Mouse (Mus musculus): ENCODE results near the gene Lelp1. TPM values are rescaled to one million over a fixed set of nuclear protein-coding genes. Genes with fewer than 3 reads are reported as not detected.

Lelp1 gene
- not detected in 2 replicates for polyA plus RNA-seq (2014; fragmentation: Nextera tagmentation; extraction: Ambion mirVana)

GRCm38 (mm10) chr3:92142644-92143043, at the start of gene Lelp1:
Gene Lelp1 (minus strand): TSS chr3:92142744.
- Histone ChIP-seq H3K27ac (ENCODE audit: low read depth, low read length) (no peak within 1 kb of the TSS), H3K4me2 (ENCODE audit: low read depth, low read length) (no peak within 1 kb of the TSS), H3K9ac (replicated peaks; ENCODE audit: low read depth, low read length) (no peak within 1 kb of the TSS), H3K9me3 (ENCODE audit: control insufficient read depth, low read length) (no peaks in the 10 kb centered on the region), H3K4me1 (ENCODE audit: control insufficient read depth, insufficient read depth, low read length) (no peaks in the 10 kb centered on the region), H3K36me3 (ENCODE audit: control insufficient read depth, insufficient read depth, low read length) (no peaks in the 10 kb centered on the region), H3K27me3 (ENCODE audit: control insufficient read depth, insufficient read depth, low read length) (no peaks in the 10 kb centered on the region), H3K4me3 (ENCODE audit: low read depth, low read length) (no peak within 1 kb of the TSS)
- no peak for ATAC-seq (ENCODE audit: low read depth)
- 89% methylated on average over 1 of the region's 1 CpGs for WGBS

- no peak overlapping the region for H3K4me2 ChIP-seq (ENCODE audit: low read depth, low read length)
- no peak for ATAC-seq (ENCODE audit: low read depth)
- WGBS, result 94% methylated on average over 1 of the region's 1 CpGs
- H3K4me1 ChIP-seq (ENCODE audit: control insufficient read depth, insufficient read depth, low read length), result no peaks in the 10 kb centered on the region
- H3K27me3 ChIP-seq (ENCODE audit: control insufficient read depth, insufficient read depth, low read length), result no peaks in the 10 kb centered on the region
- H3K9me3 ChIP-seq (ENCODE audit: control insufficient read depth, low read length), result no peaks in the 10 kb centered on the region
- no peak overlapping the region for H3K9ac ChIP-seq (replicated peaks; ENCODE audit: low read depth, low read length)
- no peaks in the 10 kb centered on the region for H3K36me3 ChIP-seq (ENCODE audit: control insufficient read depth, insufficient read depth, low read length)
- H3K4me3 ChIP-seq (ENCODE audit: low read depth, low read length), result no peak overlapping the region
- no peak overlapping the region for H3K27ac ChIP-seq (ENCODE audit: low read depth, low read length)
Measured at GRCm38 (mm10) chr3:92176880-92177279, 34.3 kb upstream of the Lelp1 start.

- Histone ChIP-seq H3K36me3 (ENCODE audit: control insufficient read depth, insufficient read depth, low read length) (no peaks in the 10 kb centered on the region), H3K4me3 (ENCODE audit: low read depth, low read length) (no peak overlapping the region), H3K9me3 (ENCODE audit: control insufficient read depth, low read length) (no peaks in the 10 kb centered on the region)
Measured at GRCm38 (mm10) chr3:92169847-92170246, 27.3 kb upstream of the Lelp1 start.

GRCm38 (mm10) chr3:92153322-92153721, 10.8 kb upstream of the Lelp1 start:
- ATAC-seq (ENCODE audit: low read depth), result peak; percentile 50; the same call in 1 of the 2 replicates
- Histone ChIP-seq H3K36me3 (ENCODE audit: control insufficient read depth, insufficient read depth, low read length) (no peaks in the 10 kb centered on the region), H3K27me3 (ENCODE audit: control insufficient read depth, insufficient read depth, low read length) (no peaks in the 10 kb centered on the region), H3K4me1 (ENCODE audit: control insufficient read depth, insufficient read depth, low read length) (no peaks in the 10 kb centered on the region), H3K9me3 (ENCODE audit: control insufficient read depth, low read length) (no peaks in the 10 kb centered on the region), H3K9ac (replicated peaks; ENCODE audit: low read depth, low read length) (no peak overlapping the region), H3K27ac (ENCODE audit: low read depth, low read length) (no peak overlapping the region), H3K4me3 (ENCODE audit: low read depth, low read length) (no peak overlapping the region), H3K4me2 (ENCODE audit: low read depth, low read length) (no peak overlapping the region)

More at GRCm38 (mm10) chr3:92169847-92170246, 27.3 kb upstream of the Lelp1 start:
- H3K27me3 ChIP-seq (ENCODE audit: control insufficient read depth, insufficient read depth, low read length), result no peaks in the 10 kb centered on the region
- no peak overlapping the region for H3K4me2 ChIP-seq (ENCODE audit: low read depth, low read length)
- H3K9ac ChIP-seq (replicated peaks; ENCODE audit: low read depth, low read length), result no peak overlapping the region
- no peak overlapping the region for H3K27ac ChIP-seq (ENCODE audit: low read depth, low read length)
- WGBS, result 85% methylated on average over 3 of the region's 3 CpGs
- no peak for ATAC-seq (ENCODE audit: low read depth)
- H3K4me1 ChIP-seq (ENCODE audit: control insufficient read depth, insufficient read depth, low read length), result no peaks in the 10 kb centered on the region

GRCm38 (mm10) chr3:92150631-92151277, 8.2 kb upstream of the Lelp1 start:
- peak; percentile 97 for ATAC-seq (ENCODE audit: low read depth)
- no peaks in the 10 kb centered on the region for H3K27me3 ChIP-seq (ENCODE audit: control insufficient read depth, insufficient read depth, low read length)

GRCm38 (mm10) chr3:92147913-92148312, 5.4 kb upstream of the Lelp1 start:
- H3K27ac ChIP-seq (ENCODE audit: low read depth, low read length), result no peak overlapping the region
- no peak for ATAC-seq (ENCODE audit: low read depth)
- H3K36me3 ChIP-seq (ENCODE audit: control insufficient read depth, insufficient read depth, low read length), result no peaks in the 10 kb centered on the region
- H3K4me3 ChIP-seq (ENCODE audit: low read depth, low read length), result no peak overlapping the region
- H3K9ac ChIP-seq (replicated peaks; ENCODE audit: low read depth, low read length), result no peak overlapping the region
- H3K9me3 ChIP-seq (ENCODE audit: control insufficient read depth, low read length), result no peaks in the 10 kb centered on the region
- 77% methylated on average over 5 of the region's 5 CpGs for WGBS
- no peaks in the 10 kb centered on the region for H3K27me3 ChIP-seq (ENCODE audit: control insufficient read depth, insufficient read depth, low read length)
- H3K4me2 ChIP-seq (ENCODE audit: low read depth, low read length), result no peak overlapping the region
- no peaks in the 10 kb centered on the region for H3K4me1 ChIP-seq (ENCODE audit: control insufficient read depth, insufficient read depth, low read length)

More at GRCm38 (mm10) chr3:92150631-92151277, 8.2 kb upstream of the Lelp1 start:
- Histone ChIP-seq H3K4me3 (ENCODE audit: low read depth, low read length) (no peak overlapping the region), H3K4me2 (ENCODE audit: low read depth, low read length) (no peak overlapping the region), H3K9me3 (ENCODE audit: control insufficient read depth, low read length) (no peaks in the 10 kb centered on the region), H3K36me3 (ENCODE audit: control insufficient read depth, insufficient read depth, low read length) (no peaks in the 10 kb centered on the region), H3K27ac (ENCODE audit: low read depth, low read length) (no peak overlapping the region), H3K4me1 (ENCODE audit: control insufficient read depth, insufficient read depth, low read length) (no peaks in the 10 kb centered on the region), H3K9ac (replicated peaks; ENCODE audit: low read depth, low read length) (no peak overlapping the region)
- 26% methylated on average over 8 of the region's 8 CpGs for WGBS

GRCm38 (mm10) chr3:92147420-92147819, 4.9 kb upstream of the Lelp1 start:
- WGBS, result 55% methylated on average over 2 of the region's 2 CpGs

GRCm38 (mm10) chr3:92123847-92124246, 18.7 kb downstream of the Lelp1 start, which contains the start of gene Prr9:
Gene Prr9 (minus strand): TSS chr3:92123947.
- Histone ChIP-seq H3K9ac (replicated peaks; ENCODE audit: low read depth, low read length) (no peak within 1 kb of the TSS), H3K9me3 (ENCODE audit: control insufficient read depth, low read length) (no peaks in the 10 kb centered on the region), H3K27ac (ENCODE audit: low read depth, low read length) (no peak within 1 kb of the TSS), H3K4me1 (ENCODE audit: control insufficient read depth, insufficient read depth, low read length) (no peaks in the 10 kb centered on the region), H3K4me2 (ENCODE audit: low read depth, low read length) (no peak within 1 kb of the TSS), H3K27me3 (ENCODE audit: control insufficient read depth, insufficient read depth, low read length) (no peaks in the 10 kb centered on the region), H3K4me3 (ENCODE audit: low read depth, low read length) (no peak within 1 kb of the TSS), H3K36me3 (ENCODE audit: control insufficient read depth, insufficient read depth, low read length) (no peaks in the 10 kb centered on the region)
- 80% methylated on average over 5 of the region's 5 CpGs for WGBS
- no peak for ATAC-seq (ENCODE audit: low read depth)

More at GRCm38 (mm10) chr3:92147420-92147819, 4.9 kb upstream of the Lelp1 start:
- Histone ChIP-seq H3K36me3 (ENCODE audit: control insufficient read depth, insufficient read depth, low read length) (no peaks in the 10 kb centered on the region), H3K9me3 (ENCODE audit: control insufficient read depth, low read length) (no peaks in the 10 kb centered on the region), H3K9ac (replicated peaks; ENCODE audit: low read depth, low read length) (no peak overlapping the region), H3K4me3 (ENCODE audit: low read depth, low read length) (no peak overlapping the region), H3K27ac (ENCODE audit: low read depth, low read length) (no peak overlapping the region), H3K27me3 (ENCODE audit: control insufficient read depth, insufficient read depth, low read length) (no peaks in the 10 kb centered on the region), H3K4me1 (ENCODE audit: control insufficient read depth, insufficient read depth, low read length) (no peaks in the 10 kb centered on the region), H3K4me2 (ENCODE audit: low read depth, low read length) (no peak overlapping the region)
- no peak for ATAC-seq (ENCODE audit: low read depth)

- Histone ChIP-seq H3K27me3 (ENCODE audit: control insufficient read depth, insufficient read depth, low read length) (no peaks in the 10 kb centered on the region), H3K9me3 (ENCODE audit: control insufficient read depth, low read length) (no peaks in the 10 kb centered on the region), H3K36me3 (ENCODE audit: control insufficient read depth, insufficient read depth, low read length) (no peaks in the 10 kb centered on the region), H3K4me2 (ENCODE audit: low read depth, low read length) (no peak overlapping the region), H3K4me1 (ENCODE audit: control insufficient read depth, insufficient read depth, low read length) (no peaks in the 10 kb centered on the region), H3K27ac (ENCODE audit: low read depth, low read length) (no peak overlapping the region), H3K4me3 (ENCODE audit: low read depth, low read length) (no peak overlapping the region), H3K9ac (replicated peaks; ENCODE audit: low read depth, low read length) (no peak overlapping the region)
- no peak for ATAC-seq (ENCODE audit: low read depth)
- 81% methylated on average over 3 of the region's 3 CpGs for WGBS
Measured at GRCm38 (mm10) chr3:92120902-92121301, 21.6 kb downstream of the Lelp1 start.
